Mouse (Mus musculus) thymus, postnatal 25 days (tissue): ENCODE data around the gene Ndufb11.

Experiments
- DNase-seq: peaks from one replicate; pipeline ENCODE4 v3.0.0; 2022

Gene Ndufb11

DNA sequence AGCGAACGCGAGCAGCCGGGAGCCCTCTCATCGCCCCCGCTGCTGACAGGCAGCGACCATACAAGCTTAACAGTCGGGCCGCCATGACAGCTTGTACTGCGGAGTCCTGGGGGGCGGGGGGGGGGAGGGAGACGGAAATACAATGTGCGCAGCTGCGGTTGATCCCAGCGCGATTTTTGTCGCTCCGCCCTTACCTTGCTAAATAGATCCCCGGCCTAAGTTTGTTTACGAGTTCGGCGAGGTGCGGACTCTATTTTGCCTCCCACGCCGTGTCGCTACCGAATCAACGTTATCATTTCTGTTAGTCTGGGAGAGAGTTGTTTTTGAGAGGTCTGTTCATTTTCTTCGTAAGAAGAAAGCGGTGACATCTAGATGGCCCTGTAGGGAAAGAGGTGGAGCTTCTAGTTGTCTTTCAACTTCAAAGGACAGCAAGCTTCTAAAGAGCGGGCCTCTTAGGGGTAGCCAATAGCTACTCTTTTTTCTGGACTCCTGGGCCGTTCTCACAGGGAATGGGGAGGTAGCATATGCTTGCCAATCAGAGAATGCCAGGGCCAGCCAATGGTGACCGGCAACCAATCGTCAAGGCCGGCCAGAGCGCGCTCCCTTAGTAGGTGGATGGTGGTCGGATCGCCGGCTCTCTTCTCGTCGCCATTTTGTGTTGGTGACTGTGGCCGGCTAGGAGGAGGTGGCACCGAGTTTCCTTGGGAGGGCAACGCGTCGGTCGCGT, at the start of gene Ndufb11, which contains the start of gene Rbm10:
Gene Ndufb11 (minus strand): TSS at position 444 of the 727 bp plus-strand sequence.
Gene Rbm10 (plus strand): TSS at position 328 of the 727 bp plus-strand sequence.
- peak; percentile 76 for DNase-seq

DNA sequence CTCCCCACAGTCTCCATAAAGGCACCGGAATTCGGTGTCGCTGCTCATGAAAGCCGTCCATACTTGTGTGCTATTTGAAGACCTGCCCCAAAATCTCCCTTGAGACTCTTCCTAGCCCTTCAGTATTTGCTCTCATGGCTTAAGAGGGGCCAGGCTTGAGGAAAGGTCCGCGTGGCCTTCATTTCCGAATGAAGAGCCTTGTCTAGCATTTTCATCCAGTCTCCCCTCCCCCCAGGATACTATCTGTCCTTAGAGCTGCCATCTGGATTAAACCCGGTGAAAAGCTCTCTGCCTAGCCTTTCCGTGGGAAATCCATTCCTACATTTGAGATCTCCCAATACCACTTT, 46.0 kb upstream of the Ndufb11 start:
- DNase-seq, result no peak

DNA sequence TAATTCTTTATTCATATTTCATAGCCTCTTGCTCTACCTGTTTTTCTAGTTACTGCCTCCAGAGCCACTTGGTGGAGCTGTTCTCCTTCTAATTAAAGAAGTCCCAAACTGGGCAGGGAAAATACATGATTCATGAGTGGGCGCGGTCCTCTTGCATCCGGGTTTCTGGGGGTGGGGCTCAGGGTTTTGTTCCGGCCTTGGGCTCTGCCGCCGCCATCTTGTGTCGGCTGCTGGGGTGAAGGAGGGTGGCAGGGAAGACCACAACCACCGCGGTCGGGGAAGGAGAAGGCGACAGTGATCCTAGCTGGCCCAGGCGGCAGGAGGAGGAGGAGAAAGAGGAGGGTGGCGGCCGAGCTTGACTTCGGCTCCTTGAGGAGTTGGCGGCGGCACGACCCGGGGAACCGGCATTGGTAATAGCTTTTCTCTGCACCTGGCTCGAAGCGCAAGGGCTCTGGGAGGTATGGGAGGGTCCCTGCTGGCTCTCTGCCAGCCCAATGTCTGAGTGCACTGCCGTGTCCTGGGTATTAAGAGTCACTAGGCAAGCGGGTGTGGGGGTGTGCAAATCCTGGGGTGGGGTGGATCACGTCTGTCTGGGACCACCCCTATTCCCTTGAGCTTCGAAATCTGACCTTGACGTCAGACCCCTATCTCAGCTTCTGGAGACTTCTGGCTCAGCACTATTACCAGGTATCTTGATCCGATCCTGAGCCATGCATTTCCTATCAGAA, 45.5 kb upstream of the Ndufb11 start:
- peak; percentile 84 for DNase-seq

DNA sequence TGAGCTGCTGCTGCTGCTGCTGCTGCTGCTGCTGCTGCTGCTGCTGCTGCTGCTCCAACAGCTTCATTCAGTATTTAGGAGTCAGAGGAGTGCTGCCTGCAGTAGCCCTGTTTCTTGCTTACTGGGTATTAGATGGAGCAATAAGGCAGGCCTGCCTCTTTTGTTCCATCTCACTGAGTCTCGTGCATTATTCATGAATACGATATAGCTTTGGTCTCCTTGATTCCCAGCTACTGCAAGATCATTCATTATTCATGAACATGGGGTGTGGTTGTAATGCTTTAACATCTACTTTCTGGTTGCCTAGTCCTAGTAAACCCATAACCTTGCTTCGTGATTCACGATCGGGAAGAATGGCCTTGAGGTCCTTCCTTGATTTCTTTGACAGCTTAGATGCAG, 44.9 kb upstream of the Ndufb11 start:
- DNase-seq, result no peak

DNA sequence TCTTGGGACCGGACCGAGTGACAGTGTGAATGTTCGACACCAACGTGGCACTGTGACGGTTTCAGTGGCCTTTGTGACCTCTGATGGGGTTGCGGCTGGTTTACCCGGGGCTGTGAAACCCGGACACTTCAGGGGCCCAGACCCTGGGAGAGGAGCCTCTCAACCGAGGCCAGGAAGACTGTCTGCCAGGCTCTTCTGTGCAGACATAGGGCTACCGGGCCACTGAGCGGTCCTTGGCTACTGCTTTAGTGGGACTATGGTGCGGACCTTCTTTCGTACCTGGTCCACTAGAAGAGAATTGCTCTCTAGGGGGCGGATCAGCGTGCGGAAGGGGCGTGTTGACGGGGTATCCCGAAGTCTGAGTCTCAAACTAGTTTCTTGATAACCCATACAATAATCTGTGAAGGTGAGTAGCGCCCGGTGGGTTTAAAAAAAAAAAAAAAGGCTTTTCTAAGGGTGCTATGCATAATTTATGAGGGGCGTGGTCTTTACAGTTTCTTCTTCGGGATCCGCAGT, 41.5 kb upstream of the Ndufb11 start:
- DNase-seq, result peak; percentile 28

DNA sequence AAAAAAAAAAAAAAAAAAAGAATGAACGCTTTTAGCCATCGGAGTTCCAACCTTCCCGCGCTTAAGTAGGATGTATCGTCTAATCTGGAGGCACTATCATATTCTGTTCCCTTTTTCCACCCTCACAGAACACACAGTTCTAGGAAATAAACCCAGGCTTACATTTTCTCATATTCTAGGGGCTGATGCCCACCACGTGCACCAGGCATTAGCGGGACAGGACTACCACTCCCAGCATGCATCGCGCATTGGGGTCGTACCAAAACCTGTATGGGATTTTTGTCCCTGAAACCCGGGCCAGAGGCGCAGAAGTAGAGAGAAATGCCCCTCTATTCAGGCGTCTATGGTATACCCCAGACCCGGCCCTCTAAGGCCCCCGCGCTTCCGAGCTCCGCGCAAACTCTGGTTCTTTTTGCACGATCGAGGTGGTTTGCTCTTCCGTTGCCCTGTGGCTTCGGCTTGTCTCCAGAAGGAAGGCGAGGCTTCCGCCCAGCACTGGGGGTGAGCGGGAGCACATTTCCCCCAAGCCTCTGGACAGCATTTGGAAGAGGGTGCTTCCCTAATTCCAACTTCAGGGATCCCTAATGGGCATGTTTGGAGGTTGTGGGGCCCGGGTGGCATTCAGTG, 40.7 kb upstream of the Ndufb11 start, which contains the start of gene Uba1:
Gene Uba1 (plus strand): TSS at position 301 of the 627 bp plus-strand sequence.
- DNase-seq, result peak; percentile 85

DNA sequence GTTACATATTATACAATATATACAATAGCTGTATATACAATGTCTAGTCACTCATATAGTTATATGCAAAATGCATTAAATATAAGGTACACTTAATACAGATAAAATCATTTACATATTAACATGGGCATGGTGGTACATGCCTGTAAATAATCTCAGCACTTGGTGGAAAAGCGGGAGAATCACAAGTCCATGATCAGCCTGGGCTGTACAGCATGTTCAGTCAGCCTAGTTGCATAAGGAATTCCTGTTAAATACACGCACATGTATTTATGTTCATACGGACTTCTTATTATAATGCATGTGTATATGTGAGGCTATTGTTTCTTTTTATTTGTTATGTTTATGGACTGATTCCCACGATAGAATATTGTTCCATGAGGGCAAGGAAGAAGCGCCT, 40.2 kb upstream of the Ndufb11 start:
- no peak for DNase-seq

DNA sequence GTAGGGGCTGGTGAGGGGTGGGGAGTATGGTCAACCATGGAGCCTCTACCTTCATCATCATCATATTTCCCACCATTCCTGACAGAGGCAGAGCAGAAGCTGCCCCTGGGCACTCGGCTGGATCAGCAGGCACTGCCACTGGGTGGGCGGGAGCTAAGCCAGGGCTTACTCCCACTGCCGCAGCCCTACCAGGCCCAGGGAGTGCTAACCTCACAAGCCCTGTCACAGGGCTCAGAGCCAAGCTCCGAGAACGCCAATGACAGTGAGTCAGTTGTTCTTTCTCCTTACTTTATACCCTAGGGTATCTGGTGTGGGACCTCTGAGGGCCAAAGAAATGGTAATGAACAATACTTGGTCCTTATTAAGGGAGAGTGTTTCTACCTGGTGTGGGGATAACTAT, 27.4 kb upstream of the Ndufb11 start:
- DNase-seq, result no peak

DNA sequence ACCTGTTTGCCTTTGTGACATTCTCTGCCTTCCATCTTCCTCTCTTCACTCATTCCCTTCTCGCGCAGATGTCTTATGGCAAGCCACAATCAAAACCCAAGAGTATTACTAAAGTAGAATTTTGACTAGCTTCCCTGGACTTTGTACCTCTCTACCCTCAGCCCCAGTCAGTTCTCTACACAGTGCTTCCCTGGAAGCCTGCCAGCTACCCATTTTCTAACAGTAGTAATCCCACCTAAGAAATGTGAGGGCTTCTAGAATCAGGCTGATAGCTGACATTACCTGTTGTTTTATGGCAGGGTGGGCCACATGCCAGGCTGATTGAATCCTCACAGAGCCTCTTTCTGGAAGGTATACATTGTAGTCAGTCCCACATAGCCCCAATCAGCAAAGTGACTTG, 20.7 kb upstream of the Ndufb11 start:
- no peak for DNase-seq

DNA sequence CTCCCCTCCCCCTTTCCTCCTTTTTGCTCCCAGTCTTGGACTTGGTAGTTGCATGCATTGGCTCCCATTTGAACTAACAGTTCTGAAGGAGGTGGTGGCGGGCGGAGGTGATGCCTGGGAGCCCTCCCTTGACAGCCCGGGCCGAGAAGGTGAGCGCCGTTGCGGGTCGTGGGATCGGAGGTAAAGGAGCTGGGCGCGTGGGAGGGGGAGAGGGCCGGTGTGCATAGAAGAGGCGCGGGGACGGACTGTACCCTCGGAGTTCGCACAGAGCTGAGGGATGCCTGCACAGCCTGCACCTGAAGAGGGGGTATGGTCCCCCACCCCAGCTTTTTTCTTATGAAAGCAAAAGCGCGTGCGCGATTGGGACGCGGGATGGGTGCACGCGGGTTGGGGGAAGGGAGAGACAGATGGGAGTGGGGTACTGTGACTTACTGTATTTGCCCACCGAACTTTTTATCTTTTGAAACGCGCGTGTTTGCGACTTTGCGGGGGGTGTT, 532 bp upstream of the Ndufb11 start:
- peak; percentile 63 for DNase-seq

DNA sequence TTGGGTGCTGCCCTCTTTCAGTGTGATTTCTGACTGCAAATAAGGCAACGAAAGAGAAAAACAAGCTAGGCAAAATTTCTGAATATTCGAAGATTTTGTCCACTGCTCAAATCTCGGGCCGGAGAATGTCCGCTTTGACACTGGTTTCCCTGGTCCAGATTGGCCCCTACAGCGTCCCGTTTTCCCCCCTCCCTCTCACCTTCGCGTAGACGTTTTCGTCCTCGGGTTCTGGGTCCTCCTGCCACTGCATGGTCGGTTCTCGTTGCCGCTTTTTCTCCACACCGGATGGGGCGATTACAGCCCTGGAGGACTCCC, 601 bp downstream of the Ndufb11 start:
- no peak for DNase-seq

DNA sequence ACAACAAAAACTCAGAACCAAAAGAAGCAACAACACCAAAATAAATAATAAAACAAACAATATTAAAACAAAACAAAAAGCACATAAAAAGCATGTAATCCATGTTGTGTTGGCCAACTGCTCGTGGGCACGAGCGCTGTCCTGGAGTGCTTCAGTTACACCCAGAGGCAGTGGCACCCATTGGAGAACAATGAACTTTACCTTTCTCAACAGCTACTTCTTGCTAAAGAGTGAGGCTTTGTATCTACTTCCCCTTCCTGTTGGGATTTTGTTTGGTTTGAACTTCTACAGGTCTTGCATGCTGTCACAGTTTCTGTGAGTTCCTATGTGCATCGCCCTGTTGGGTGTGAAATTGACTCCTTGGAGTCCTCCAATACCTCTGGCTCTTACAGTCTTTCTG, 8.9 kb downstream of the Ndufb11 start:
- no peak for DNase-seq

DNA sequence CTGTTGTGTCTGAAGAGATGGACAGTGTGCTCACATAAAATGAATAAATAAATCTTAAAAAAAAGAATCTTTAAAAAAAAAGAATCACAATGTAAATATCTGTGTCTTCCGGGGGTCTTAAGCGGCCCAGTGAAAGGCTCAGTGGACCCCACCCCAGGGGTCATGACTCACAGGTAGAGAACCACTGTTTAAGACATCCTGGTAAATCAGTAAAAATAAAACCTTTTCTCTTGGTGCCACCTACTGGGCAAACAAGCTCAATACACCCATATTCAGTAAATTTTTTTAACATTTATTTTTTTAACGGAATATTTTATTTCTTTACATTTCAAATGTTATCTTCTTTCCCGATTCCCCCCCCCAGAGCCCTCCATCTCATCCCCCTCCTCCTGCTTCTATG, 29.5 kb downstream of the Ndufb11 start:
- no peak for DNase-seq

DNA sequence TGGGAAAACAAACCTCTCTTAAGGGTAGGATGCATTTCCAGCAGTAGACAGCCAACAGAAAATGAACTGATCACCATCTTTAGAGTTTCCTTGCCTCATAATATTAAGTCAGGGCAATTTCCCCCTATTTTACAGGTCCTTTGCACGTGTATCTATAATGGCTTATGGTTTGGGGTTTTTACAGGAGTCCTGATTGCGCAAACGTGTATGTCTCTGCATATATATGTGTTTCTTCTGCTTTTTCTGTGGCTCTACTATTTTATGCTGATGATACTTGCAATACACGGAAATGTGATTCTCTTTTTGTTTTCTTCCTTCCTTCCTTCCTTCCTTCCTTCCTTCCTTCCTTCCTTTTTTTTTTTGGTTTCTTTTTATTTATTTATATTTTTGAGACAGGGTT, 43.5 kb downstream of the Ndufb11 start:
- no peak for DNase-seq

DNA sequence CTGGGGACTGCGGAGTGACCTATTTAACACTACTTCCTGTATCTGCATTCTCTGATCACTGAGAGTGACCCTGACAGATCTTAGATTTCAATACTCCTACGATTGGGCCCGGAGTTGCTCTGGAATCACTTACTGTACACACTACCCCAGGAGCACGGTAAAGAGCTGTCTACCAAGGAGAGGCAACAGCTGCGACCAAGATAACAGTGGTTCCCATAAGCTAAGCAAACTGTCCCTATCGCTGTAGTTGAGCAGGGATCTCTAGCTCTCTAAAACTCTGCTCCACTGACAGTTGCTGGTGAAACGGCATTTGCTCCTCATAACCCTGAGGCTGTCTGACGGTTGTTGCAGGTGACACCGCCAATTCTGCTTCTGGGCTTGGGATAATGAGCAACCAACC, 44.7 kb downstream of the Ndufb11 start:
- no peak for DNase-seq

DNA sequence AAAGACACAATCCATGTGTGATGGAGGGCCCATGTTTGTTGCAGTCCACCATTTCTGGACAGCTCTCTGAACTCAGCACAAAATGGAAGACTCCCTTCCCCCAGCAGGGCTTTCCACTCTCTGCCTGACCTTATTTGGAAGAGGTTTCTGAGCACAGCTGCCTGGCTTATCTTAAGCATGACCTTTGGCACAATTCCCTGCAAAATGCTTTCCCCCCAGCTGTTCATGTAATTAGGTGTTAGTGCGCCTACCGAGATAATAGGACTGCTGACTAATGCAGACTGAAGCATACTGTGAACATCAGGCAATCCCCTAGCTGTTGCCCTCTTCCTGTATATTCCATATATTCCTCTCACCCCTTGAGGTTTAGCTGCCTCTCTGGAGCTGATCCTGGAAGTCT, 46.4 kb downstream of the Ndufb11 start:
- no peak for DNase-seq
